Mouse (Mus musculus): ENCODE measurements around the gene Cfc1. TPM values are rescaled to one million over a fixed set of nuclear protein-coding genes. Genes with fewer than 3 reads are reported as not detected.

Gene Cfc1
- polyA plus RNA-seq, 1 experiment from 2014 or later = not detected

DNA sequence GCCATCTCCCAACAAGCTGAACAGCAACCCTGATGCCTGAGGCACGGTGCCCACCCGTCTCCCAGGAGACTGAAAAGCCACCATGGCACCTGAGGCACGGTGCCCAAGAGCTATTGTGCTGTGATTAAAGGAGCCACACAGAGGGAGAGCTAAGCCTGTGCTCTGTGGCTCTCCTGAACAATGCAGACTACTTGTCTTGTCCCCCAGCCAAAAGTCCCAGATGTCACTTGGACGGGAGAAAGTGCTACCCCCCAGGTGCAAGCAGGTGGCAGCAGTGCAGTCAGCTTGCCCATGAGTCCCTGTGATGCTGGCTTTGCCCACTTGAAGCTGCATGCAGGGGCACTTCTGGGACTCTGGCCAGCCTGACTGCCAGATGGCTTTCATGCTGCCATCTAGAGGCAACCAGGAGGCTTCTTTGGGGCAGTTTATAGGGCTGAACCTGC is 48.4 kb downstream of the Cfc1 start:
- Histone ChIP-seq H3K4me1 (replicated peaks; ENCODE audit: control insufficient read depth, insufficient read depth, low read length) (no peaks in the 10 kb centered on the region), H3K4me2 (no peak overlapping the region), H3K27me3 (replicated peaks; ENCODE audit: control insufficient read depth, insufficient read depth, low read length) (peaks cover 16% of the 10 kb centered on the region), H3K9me3 (ENCODE audit: control insufficient read depth, low read length) (no peaks in the 10 kb centered on the region), H3K27ac (ENCODE audit: low read depth, low read length) (no peak overlapping the region), H3K9ac (ENCODE audit: low read depth, low read length) (no peak overlapping the region), H3K36me3 (ENCODE audit: control insufficient read depth, insufficient read depth, low read length) (no peaks in the 10 kb centered on the region), H3K4me3 (ENCODE audit: low read depth, low read length) (no peak overlapping the region)
- ATAC-seq (replicated peaks; ENCODE audit: low FRiP score) (no peak), DNase-seq (ENCODE audit: low spot score) (no peak)
- 28% methylated on average over 4 of the region's 4 CpGs for WGBS

DNA sequence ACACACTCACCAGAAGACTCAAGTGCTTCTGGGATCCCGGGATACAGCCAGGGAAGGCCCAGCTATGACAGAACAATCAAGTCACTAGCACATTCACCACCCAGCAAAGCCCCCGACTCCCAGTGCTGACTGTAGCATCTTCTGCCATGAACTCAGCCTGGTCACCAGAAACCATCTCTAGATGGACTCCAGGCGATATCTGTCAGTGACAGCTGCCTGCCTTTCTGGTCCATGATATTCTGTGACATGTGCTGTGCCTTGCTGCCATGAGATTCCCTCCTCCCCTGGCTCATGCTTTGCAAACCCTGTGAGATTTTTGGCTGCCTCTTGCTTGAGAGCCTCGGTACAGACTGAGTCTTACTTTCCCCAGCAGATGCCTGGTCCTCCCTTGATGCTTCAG is 49.3 kb downstream of the Cfc1 start:
- WGBS = 70% methylated on average over 4 of the region's 4 CpGs
- no peak for ATAC-seq (replicated peaks; ENCODE audit: low FRiP score)
- no peaks in the 10 kb centered on the region for H3K9me3 ChIP-seq (ENCODE audit: control insufficient read depth, low read length)
- no peak overlapping the region for H3K27ac ChIP-seq (ENCODE audit: low read depth, low read length)
- no peaks in the 10 kb centered on the region for H3K4me1 ChIP-seq (replicated peaks; ENCODE audit: control insufficient read depth, insufficient read depth, low read length)
- H3K4me3 ChIP-seq (ENCODE audit: low read depth, low read length) = no peak overlapping the region
- H3K4me2 ChIP-seq = no peak overlapping the region
- no peak for DNase-seq (ENCODE audit: low spot score)
- no peak overlapping the region for H3K9ac ChIP-seq (ENCODE audit: low read depth, low read length)
- H3K36me3 ChIP-seq (ENCODE audit: control insufficient read depth, insufficient read depth, low read length) = no peaks in the 10 kb centered on the region
- peaks cover 9% of the 10 kb centered on the region for H3K27me3 ChIP-seq (replicated peaks; ENCODE audit: control insufficient read depth, insufficient read depth, low read length)

- WGBS = 80% methylated on average over 22 of the region's 22 CpGs
- Histone ChIP-seq H3K4me3 (ENCODE audit: low read depth, low read length) (no peak overlapping the region), H3K36me3 (ENCODE audit: control insufficient read depth, insufficient read depth, low read length) (no peaks in the 10 kb centered on the region), H3K4me1 (replicated peaks; ENCODE audit: control insufficient read depth, insufficient read depth, low read length) (no peaks in the 10 kb centered on the region), H3K27ac (ENCODE audit: low read depth, low read length) (no peak overlapping the region), H3K4me2 (no peak overlapping the region), H3K9me3 (ENCODE audit: control insufficient read depth, low read length) (no peaks in the 10 kb centered on the region), H3K27me3 (replicated peaks; ENCODE audit: control insufficient read depth, insufficient read depth, low read length) (no peaks in the 10 kb centered on the region), H3K9ac (ENCODE audit: low read depth, low read length) (no peak overlapping the region)
- no peak for DNase-seq (ENCODE audit: low spot score)
- no peak for ATAC-seq (replicated peaks; ENCODE audit: low FRiP score)
Measured at GRCm38 (mm10) chr1:34587298-34588096, 52.0 kb downstream of the Cfc1 start.

Other genes starting within 250 kb of the Cfc1 start
- gene Ccdc115, start 96.0 kb upstream of the Cfc1 start, polyA plus RNA-seq (2014; fragmentation: Nextera tagmentation; extraction: Ambion mirVana) = 65.5 and 65.9 TPM in 2 replicates
- gene Imp4, start 95.8 kb upstream of the Cfc1 start, polyA plus RNA-seq (2014; fragmentation: Nextera tagmentation; extraction: Ambion mirVana) = 141 and 156 TPM in 2 replicates
- 23.2 and 23.5 TPM in 2 replicates for gene Ptpn18, start 75.9 kb upstream of the Cfc1 start, polyA plus RNA-seq (2014; fragmentation: Nextera tagmentation; extraction: Ambion mirVana)
- not detected in 2 replicates for gene Prss39, start 37.2 kb upstream of the Cfc1 start, polyA plus RNA-seq (2014; fragmentation: Nextera tagmentation; extraction: Ambion mirVana)
- gene Prss40, start 25.3 kb downstream of the Cfc1 start, polyA plus RNA-seq (2014; fragmentation: Nextera tagmentation; extraction: Ambion mirVana) = not detected in 2 replicates
- gene Amer3, start 44.0 kb downstream of the Cfc1 start, polyA plus RNA-seq (2014; fragmentation: Nextera tagmentation; extraction: Ambion mirVana) = not detected in 2 replicates

Data from liver, embryonic 11.5 days (tissue).